Mouse (Mus musculus) lung, embryonic 15.5 days (tissue): Measurements from ENCODE around the gene Col27a1. TPM values are rescaled to one million over a fixed set of nuclear protein-coding genes. Genes with fewer than 3 reads are reported as not detected.

Experiments
- ATAC-seq: fragments of 200-750 bp; cut with Nextera tagmentation; 2 replicates; pipeline ENCODE4 v1.8.0; 2017; ENCODE audit warnings: moderate number of reproducible peaks, borderline replicate concordance; ENCODE audit not compliant: low FRiP score, low TSS enrichment; ENCODE audit errors: extremely low read depth
- H3K27ac ChIP-seq: fragments of 300-500 bp; sonication (generic); 2 replicates; pipeline ENCODE4 v1.5.1; 2015; ENCODE audit warnings: moderate library complexity, mild to moderate bottlenecking, inconsistent platforms
- H3K27me3 ChIP-seq: fragments of 300-500 bp; sonication (generic); 2 replicates; pipeline ENCODE4 v1.6.1; 2015; ENCODE audit warnings: inconsistent platforms
- H3K36me3 ChIP-seq: fragments of 300-500 bp; sonication (generic); 2 replicates; pipeline ENCODE4 v1.6.1; 2015; ENCODE audit warnings: inconsistent platforms
- H3K4me1 ChIP-seq: fragments of 300-500 bp; sonication (generic); 2 replicates; pipeline ENCODE4 v1.6.1; 2015; ENCODE audit warnings: inconsistent platforms
- H3K4me2 ChIP-seq: fragments of 300-500 bp; sonication (generic); 2 replicates; pipeline ENCODE4 v1.6.1; 2015; ENCODE audit warnings: inconsistent platforms, mild to moderate bottlenecking, moderate library complexity
- H3K4me3 ChIP-seq: fragments of 300-500 bp; sonication (generic); 2 replicates; pipeline ENCODE4 v1.5.1; 2015; ENCODE audit warnings: mild to moderate bottlenecking, inconsistent platforms
- H3K9ac ChIP-seq: fragments of 300-500 bp; sonication (generic); 2 replicates; pipeline ENCODE4 v1.6.1; 2015; ENCODE audit warnings: inconsistent platforms
- H3K9me3 ChIP-seq: fragments of 300-500 bp; sonication (generic); 2 replicates; pipeline ENCODE4 v1.6.1; 2016; ENCODE audit warnings: inconsistent platforms
- WGBS: fragments of 180-500 bp; shearing (Covaris S2); methylation state at CpG from one replicate; pipeline ENCODE4 v1.1.7; 2015; 5-methylcytosine and 5-hydroxymethylcytosine counted together
- polyA plus RNA-seq: library from polyadenylated mRNA; unstranded; fragments of >200 nt; fragmentation: Nextera tagmentation; extraction: Ambion mirVana; gene quantifications from 2 replicates; pipeline ENCODE4 v1.2.1, GENCODE M21; 2015

Col27a1 gene
- polyA plus RNA-seq, 1 experiment from 2014 or later = 20.3 TPM

DNA sequence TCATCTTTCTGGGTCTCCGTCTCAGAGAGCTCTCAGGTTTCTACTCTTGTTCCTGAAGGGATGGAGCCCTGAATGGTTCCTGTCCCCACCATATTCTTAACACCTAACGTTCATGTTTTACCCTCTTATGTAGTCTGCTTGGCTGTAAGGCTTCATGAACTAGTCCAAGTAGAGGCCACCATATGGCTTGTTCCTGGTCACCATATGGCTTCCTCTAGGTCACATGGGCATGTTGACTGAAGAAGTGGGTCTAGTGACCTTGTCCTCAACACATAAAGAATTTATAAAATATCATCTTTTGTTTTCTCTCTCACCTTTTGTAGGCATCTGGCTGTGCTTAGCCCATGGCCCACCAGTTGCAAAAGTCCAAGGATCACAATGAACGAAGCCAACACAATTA, 27.2 kb downstream of the Col27a1 start:
- Histone ChIP-seq H3K9me3 (no peaks in the 10 kb centered on the region), H3K4me2 (no peak overlapping the region), H3K4me3 (no peak overlapping the region), H3K27me3 (no peaks in the 10 kb centered on the region), H3K4me1 (peaks cover 11% of the 10 kb centered on the region), H3K27ac (no peak overlapping the region), H3K9ac (no peak overlapping the region), H3K36me3 (peaks cover 34% of the 10 kb centered on the region)
- 84% methylated on average over 3 of the region's 3 CpGs for WGBS
- no peak for ATAC-seq

DNA sequence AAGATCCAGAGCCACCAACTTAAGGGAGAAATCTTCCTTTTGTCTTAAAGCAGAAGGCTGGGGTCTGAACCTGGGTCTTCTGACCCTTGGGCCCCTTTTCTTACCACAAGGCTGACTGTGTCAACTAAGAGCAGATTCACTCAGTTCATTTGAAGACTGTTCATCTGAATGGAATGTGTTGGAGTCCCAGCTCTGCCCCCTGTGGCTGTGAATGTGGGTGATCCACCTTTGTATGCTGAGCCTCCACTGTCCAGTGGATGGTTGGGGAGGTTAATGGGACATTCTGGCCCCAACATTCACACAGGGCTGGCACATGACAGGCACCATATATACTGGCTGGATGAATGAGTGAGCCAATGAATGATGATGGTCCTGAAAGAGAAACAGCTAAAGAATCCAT, 34.2 kb downstream of the Col27a1 start:
- Histone ChIP-seq H3K27ac (no peak overlapping the region), H3K9me3 (no peaks in the 10 kb centered on the region), H3K27me3 (no peaks in the 10 kb centered on the region), H3K4me3 (no peak overlapping the region), H3K36me3 (peaks cover 14% of the 10 kb centered on the region; the same call in 1 of the 2 replicates), H3K4me1 (no peaks in the 10 kb centered on the region), H3K4me2 (no peak overlapping the region), H3K9ac (no peak overlapping the region)
- ATAC-seq = no peak

DNA sequence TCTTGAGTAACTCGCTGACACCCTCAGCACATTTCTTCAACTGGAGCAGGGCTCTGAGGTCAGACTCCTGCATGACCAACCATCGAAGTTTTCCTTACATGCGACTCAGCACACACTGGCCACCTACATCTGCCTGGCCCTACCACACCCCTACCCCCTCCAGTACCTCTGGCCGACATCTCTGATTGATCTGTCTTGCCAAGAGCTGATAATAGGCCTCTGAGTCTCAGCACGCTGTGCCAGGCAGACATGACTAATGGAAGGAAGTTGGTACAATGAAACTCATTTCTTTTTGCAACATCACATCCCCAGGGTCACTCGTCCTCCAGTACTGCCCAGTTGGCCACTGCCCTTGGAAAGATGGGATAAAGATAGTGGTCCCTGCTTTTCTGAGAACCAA, 35.1 kb downstream of the Col27a1 start:
- Histone ChIP-seq H3K9ac (no peak overlapping the region), H3K4me2 (no peak overlapping the region), H3K4me3 (no peak overlapping the region), H3K4me1 (no peaks in the 10 kb centered on the region), H3K9me3 (no peaks in the 10 kb centered on the region), H3K36me3 (peaks cover 14% of the 10 kb centered on the region; the same call in 1 of the 2 replicates), H3K27me3 (no peaks in the 10 kb centered on the region), H3K27ac (no peak overlapping the region)
- ATAC-seq = no peak
- 47% methylated on average over 6 of the region's 6 CpGs for WGBS

DNA sequence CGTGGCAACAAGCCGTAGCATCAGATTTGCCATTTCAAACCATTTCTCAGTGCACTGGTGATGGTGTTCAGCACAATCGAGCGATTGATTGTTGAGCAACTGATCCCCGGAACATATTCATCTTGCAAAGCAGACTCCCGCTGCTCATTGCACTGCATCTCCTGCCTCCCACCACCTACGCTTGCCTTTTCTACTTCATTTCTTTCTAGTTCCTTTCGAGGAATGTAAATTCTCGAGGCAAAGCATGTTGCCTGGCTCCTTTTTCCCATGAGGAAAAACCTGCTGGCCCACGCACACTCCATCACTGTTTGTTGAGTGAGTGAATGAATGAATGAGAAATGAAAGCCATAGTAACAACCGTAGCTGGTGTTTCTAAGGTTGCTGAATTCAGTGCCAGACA, 38.0 kb downstream of the Col27a1 start:
- no peaks in the 10 kb centered on the region for H3K9me3 ChIP-seq
- no peaks in the 10 kb centered on the region for H3K27me3 ChIP-seq
- WGBS = 84% methylated on average over 11 of the region's 11 CpGs
- no peaks in the 10 kb centered on the region for H3K4me1 ChIP-seq
- H3K4me3 ChIP-seq = no peak overlapping the region
- no peak for ATAC-seq
- no peak overlapping the region for H3K4me2 ChIP-seq
- H3K36me3 ChIP-seq = peaks cover 16% of the 10 kb centered on the region
- no peak overlapping the region for H3K9ac ChIP-seq
- H3K27ac ChIP-seq = no peak overlapping the region

DNA sequence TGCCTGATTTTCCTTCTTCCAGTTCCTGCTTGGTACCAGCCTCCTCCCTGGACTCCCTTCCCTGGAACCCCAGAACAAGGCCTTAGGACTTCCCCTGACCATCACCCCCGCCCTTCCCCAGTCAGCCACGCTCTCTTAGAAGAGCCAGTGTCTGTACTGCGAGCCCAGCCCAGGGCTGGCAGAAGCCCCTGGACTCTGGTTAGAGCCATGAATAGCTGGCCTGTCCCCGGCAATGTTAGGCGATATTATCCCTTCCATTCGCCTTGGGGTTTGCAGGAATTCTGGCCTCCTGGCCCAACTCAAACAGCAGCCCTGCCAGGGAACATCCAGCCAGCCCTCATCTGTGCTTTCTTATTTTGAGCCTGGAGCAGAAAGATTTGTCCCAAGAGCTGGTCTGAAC, 39.9 kb downstream of the Col27a1 start:
- no peaks in the 10 kb centered on the region for H3K4me1 ChIP-seq
- no peaks in the 10 kb centered on the region for H3K27me3 ChIP-seq
- no peak overlapping the region for H3K4me3 ChIP-seq
- H3K9ac ChIP-seq = no peak overlapping the region
- H3K4me2 ChIP-seq = no peak overlapping the region
- no peak for ATAC-seq
- H3K27ac ChIP-seq = no peak overlapping the region
- 87% methylated on average over 6 of the region's 6 CpGs for WGBS
- no peaks in the 10 kb centered on the region for H3K9me3 ChIP-seq
- peaks cover 18% of the 10 kb centered on the region for H3K36me3 ChIP-seq

DNA sequence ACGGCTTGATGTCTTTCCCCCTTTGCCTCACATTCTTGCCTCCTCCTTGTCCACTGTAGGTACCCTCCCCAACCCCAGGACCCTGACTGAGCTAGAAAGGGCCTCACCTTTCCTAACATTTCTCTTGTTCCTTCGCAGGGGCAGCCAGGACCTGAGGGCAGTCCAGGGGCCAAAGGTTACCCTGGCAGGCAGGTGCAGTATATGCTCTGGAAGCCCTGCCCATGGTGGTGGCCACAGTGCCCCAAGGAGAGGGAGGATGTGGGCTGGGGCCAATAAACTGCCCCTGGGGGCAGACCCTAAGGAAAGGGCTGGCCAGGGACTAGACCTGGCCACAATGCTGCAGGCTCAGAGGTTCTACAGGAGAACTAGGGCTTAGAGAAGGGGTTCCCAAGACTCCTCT, 40.3 kb downstream of the Col27a1 start:
- H3K27ac ChIP-seq = no peak overlapping the region
- ATAC-seq = no peak
- H3K36me3 ChIP-seq = peaks cover 14% of the 10 kb centered on the region
- no peaks in the 10 kb centered on the region for H3K27me3 ChIP-seq
- 74% methylated on average over 2 of the region's 2 CpGs for WGBS
- no peaks in the 10 kb centered on the region for H3K9me3 ChIP-seq
- H3K4me3 ChIP-seq = no peak overlapping the region
- no peaks in the 10 kb centered on the region for H3K4me1 ChIP-seq
- no peak overlapping the region for H3K4me2 ChIP-seq
- H3K9ac ChIP-seq = no peak overlapping the region

DNA sequence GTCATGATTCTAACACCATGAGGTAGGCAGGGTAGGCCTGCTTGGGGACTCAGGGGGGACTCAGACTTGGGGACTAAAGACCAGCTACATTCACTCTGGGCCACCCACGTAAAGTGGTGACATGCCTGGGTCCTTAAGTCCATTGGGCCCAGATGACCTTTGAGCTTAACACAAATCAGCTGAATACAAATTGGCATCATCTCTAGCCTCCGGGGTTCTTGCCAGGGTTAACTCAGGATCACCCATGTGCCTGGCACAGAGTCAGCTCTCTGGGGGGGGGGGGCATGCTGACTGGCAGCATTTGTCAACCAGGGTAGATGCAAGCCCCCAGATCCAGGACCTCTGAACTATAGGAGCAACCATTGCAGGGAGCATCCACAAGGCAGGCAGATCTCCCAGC, 42.6 kb downstream of the Col27a1 start:
- ATAC-seq = no peak
- H3K27me3 ChIP-seq = no peaks in the 10 kb centered on the region
- WGBS = 68% methylated on average over 2 of the region's 2 CpGs
- peaks cover 24% of the 10 kb centered on the region for H3K36me3 ChIP-seq
- H3K27ac ChIP-seq = no peak overlapping the region
- H3K9ac ChIP-seq = no peak overlapping the region
- no peaks in the 10 kb centered on the region for H3K4me1 ChIP-seq
- no peak overlapping the region for H3K4me3 ChIP-seq
- no peak overlapping the region for H3K4me2 ChIP-seq
- no peaks in the 10 kb centered on the region for H3K9me3 ChIP-seq

DNA sequence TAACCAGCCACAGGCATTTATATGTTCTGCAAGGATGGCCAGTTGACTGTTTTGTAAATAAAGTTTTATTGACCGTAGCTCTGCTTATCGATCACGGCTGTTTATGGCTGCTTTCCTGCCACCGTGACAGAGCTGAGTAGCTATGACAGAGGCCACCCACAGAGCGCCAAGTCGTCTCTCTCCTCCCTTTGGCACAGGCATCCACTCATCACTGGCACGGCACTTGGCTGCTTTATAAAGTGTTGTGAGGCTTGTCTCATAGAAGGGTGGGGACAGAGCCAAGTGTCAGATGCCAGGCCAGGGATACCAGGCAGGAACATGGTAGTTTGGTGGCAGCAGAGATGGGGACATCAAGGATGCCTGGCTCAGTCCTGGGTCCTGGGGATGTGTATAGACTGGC, 43.5 kb downstream of the Col27a1 start:
- Histone ChIP-seq H3K27ac (no peak overlapping the region), H3K36me3 (peaks cover 25% of the 10 kb centered on the region), H3K4me3 (no peak overlapping the region), H3K9me3 (no peaks in the 10 kb centered on the region), H3K4me2 (no peak overlapping the region), H3K27me3 (no peaks in the 10 kb centered on the region), H3K9ac (no peak overlapping the region), H3K4me1 (no peaks in the 10 kb centered on the region)
- no peak for ATAC-seq
- 56% methylated on average over 7 of the region's 7 CpGs for WGBS

DNA sequence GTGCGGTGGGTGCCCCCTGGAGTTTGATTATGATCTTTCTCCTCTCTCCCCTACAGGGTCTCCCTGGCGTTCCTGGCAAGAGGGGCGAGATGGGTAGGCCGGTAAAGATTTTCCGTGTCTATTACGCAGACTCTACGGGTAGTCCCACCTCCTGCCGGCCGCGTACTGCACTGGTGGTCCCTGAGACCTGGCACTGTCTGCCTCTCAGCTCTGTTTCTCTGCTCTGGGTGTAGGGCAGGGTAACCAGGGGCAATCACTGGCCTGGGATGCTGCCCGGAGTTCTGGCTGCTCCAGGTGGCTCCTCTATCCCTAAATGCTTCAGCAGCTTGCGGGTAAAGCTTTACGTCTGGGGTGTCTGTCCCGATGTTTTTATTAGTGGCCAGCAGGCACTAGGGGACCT, 44.3 kb downstream of the Col27a1 start:
- Histone ChIP-seq H3K9ac (no peak overlapping the region), H3K4me2 (no peak overlapping the region), H3K36me3 (peaks cover 25% of the 10 kb centered on the region), H3K27me3 (no peaks in the 10 kb centered on the region), H3K4me3 (no peak overlapping the region), H3K9me3 (no peaks in the 10 kb centered on the region), H3K4me1 (no peaks in the 10 kb centered on the region), H3K27ac (no peak overlapping the region)
- no peak for ATAC-seq
- 88% methylated on average over 14 of the region's 14 CpGs for WGBS

DNA sequence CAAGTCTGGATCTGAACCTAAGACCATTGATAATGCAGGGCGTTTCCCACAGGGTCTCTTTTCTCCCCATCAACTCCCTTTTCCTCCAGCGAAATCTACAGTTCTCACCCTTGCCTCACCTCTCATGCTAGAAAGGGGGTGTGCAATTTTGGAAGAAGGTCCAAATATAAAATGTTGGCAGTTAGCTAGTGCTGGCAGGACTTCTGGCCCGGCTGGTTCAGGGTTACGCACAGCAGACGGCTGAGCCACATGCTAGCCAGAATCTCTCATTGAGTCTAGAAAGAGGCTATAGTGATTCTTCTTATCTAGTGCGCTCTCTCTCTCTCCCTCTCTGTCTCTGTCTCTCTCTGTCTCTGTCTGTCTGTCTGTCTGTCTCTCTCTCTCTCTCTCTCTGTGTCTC, 45.3 kb downstream of the Col27a1 start:
- Histone ChIP-seq H3K9me3 (no peaks in the 10 kb centered on the region), H3K4me2 (no peak overlapping the region), H3K4me1 (no peaks in the 10 kb centered on the region), H3K27ac (no peak overlapping the region), H3K27me3 (no peaks in the 10 kb centered on the region), H3K4me3 (no peak overlapping the region), H3K36me3 (peaks cover 25% of the 10 kb centered on the region), H3K9ac (no peak overlapping the region)
- 83% methylated on average over 6 of the region's 6 CpGs for WGBS
- ATAC-seq = no peak

DNA sequence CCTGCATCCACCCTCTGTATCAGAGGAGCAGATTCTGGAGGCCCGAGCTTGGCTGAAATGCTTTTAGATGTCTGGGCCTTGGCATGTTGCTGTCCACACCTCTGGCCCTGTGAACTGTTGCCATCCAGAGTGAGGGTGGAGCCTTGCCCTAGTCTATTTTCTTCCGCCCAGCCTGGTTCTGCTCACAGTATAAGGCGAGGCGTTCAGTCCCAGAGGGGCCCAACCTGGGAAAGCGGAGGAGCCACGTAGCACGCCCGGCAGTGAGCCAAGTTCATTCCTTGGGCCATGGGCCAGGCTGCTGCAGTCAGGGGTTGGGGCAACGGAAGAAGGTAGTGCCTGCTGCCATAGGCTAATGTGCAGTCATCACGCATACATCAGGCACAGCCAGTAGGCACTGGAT, 46.7 kb downstream of the Col27a1 start:
- H3K4me3 ChIP-seq = no peak overlapping the region
- H3K9ac ChIP-seq = no peak overlapping the region
- peaks cover 17% of the 10 kb centered on the region for H3K36me3 ChIP-seq
- H3K27me3 ChIP-seq = no peaks in the 10 kb centered on the region
- no peaks in the 10 kb centered on the region for H3K4me1 ChIP-seq
- ATAC-seq = 0 out of 2 replicates have a peak, but pooled peaks have one; percentile 40
- no peak overlapping the region for H3K4me2 ChIP-seq
- no peak overlapping the region for H3K27ac ChIP-seq
- WGBS = 66% methylated on average over 10 of the region's 10 CpGs
- H3K9me3 ChIP-seq = no peaks in the 10 kb centered on the region

DNA sequence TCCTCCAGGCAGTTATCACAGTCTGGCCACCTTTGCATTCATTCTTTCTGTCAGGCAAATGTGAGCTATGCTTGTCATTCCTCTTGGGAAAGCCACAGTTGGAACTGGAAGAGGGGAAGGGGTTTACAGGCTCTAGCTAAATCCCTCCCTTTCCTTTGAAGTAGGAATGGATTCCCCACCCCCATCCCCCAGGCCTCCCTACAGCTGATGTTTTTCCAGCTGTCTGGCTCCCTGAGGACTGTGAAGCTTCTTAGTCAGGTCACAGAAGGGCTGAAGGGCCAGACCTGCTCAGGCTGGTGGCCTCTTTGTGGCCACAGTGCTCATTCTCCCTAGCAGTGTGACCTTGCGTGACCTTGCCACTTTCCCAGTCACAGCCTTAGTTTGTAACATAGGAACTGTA, 49.1 kb downstream of the Col27a1 start:
- peaks cover 18% of the 10 kb centered on the region for H3K36me3 ChIP-seq
- H3K4me3 ChIP-seq = no peak overlapping the region
- H3K27me3 ChIP-seq = no peaks in the 10 kb centered on the region
- no peaks in the 10 kb centered on the region for H3K4me1 ChIP-seq
- H3K4me2 ChIP-seq = no peak overlapping the region
- WGBS = 77% methylated on average over 1 of the region's 1 CpGs
- no peak overlapping the region for H3K9ac ChIP-seq
- H3K9me3 ChIP-seq = no peaks in the 10 kb centered on the region
- ATAC-seq = no peak
- H3K27ac ChIP-seq = no peak overlapping the region

DNA sequence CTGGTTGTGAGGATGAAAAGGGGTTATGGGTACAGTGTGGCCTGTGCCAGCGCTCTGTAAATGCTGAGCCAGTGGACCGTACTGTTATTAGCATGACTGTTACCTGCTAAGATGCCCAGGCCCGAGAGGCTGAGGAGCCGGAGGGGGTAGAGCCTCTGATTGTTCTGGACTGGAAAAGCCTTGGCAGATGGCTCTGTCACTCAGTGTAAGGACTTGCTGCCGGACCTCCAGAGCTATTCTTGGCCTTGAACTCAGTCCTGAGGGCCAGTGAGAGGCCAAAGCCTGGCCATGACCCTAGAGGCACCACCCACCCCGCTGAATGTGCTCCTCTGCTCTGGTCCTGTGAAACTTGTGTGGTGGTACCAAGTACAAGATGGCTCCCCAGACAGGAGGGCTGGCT, 52.5 kb downstream of the Col27a1 start:
- H3K36me3 ChIP-seq = peaks cover 31% of the 10 kb centered on the region; the same call in 1 of the 2 replicates
- H3K9ac ChIP-seq = no peak overlapping the region
- no peak overlapping the region for H3K4me3 ChIP-seq
- WGBS = 89% methylated on average over 6 of the region's 6 CpGs
- no peaks in the 10 kb centered on the region for H3K27me3 ChIP-seq
- no peaks in the 10 kb centered on the region for H3K4me1 ChIP-seq
- H3K4me2 ChIP-seq = no peak overlapping the region
- H3K9me3 ChIP-seq = no peaks in the 10 kb centered on the region
- ATAC-seq = no peak
- H3K27ac ChIP-seq = no peak overlapping the region
